ENCODE assay signal across 8 mouse cellular contexts in genomic region chr5:43868711-43869600, GRCm38 (mm10). TPM values are rescaled to one million over a fixed set of nuclear protein-coding genes. Genes with fewer than 3 reads are reported as not detected.
DNase-seq lines count a peak whose midpoint lies in the region; ATAC-seq and TF ChIP-seq lines count a peak whose summit lies in the region.

No protein-coding gene starts in this region.

- peak overlapping the region; percentile 78 for H3K4me2 ChIP-seq in intestine, postnatal 0 days (replicated peaks; ENCODE audit: low read depth)
- peak overlapping the region; percentile 42 for H3K4me2 ChIP-seq in liver, embryonic 14.5 days (ENCODE audit: low read depth)

- H3K4me3 ChIP-seq in heart, adult 2 months: peak overlapping the region; percentile 60
- H3K4me3 ChIP-seq in intestine, postnatal 0 days (ENCODE audit: low read depth, low read length): peak overlapping the region; percentile 43
- peak overlapping the region; percentile 18 to 30 for H3K4me3 ChIP-seq in liver, embryonic 14.5 days (ENCODE audit: insufficient read depth in 1 of 2, low read depth in 2 of 2, low read length in 2 of 2)

- WGBS in heart, adult 2 months: 3% methylated on average over 28 of the region's 28 CpGs
- WGBS in intestine, postnatal 0 days: 8% methylated on average over 28 of the region's 28 CpGs
- WGBS in liver, embryonic 14.5 days (ENCODE audit: insufficient replicate concordance): 3% methylated on average over 28 of the region's 28 CpGs

- H3K27me3 ChIP-seq in heart, adult 2 months (ENCODE audit: control insufficient read depth, insufficient read depth, low read length): no peaks in the 10 kb centered on the region
- H3K27me3 ChIP-seq in intestine, postnatal 0 days (replicated peaks; ENCODE audit: control insufficient read depth, insufficient read depth, low read length): no peaks in the 10 kb centered on the region
- H3K27me3 ChIP-seq in liver, embryonic 14.5 days (ENCODE audit: control insufficient read depth, insufficient read depth, low read length): no peaks in the 10 kb centered on the region

- H3K27ac ChIP-seq in heart, adult 2 months: peak overlapping the region; percentile 92
- peak overlapping the region; percentile 60 for H3K27ac ChIP-seq in intestine, postnatal 0 days (ENCODE audit: low read depth, low read length)
- H3K27ac ChIP-seq in liver, embryonic 14.5 days: no peak overlapping the region

- peak; percentile 70 for TF ChIP-seq POLR2A in heart, adult 2 months (IDR thresholded peaks at IDR 0.05; ENCODE audit: insufficient read depth, low read depth, low read length)

- no peak for TF ChIP-seq CTCF in heart, adult 2 months (IDR thresholded peaks at IDR 0.05)
- TF ChIP-seq CTCF in intestine, postnatal 0 days (IDR thresholded peaks at IDR 0.05; ENCODE audit: low read depth): no peak
- no peak for TF ChIP-seq CTCF in liver, embryonic 14.5 days (IDR thresholded peaks at IDR 0.05; ENCODE audit: low read depth)

- H3K9me3 ChIP-seq in intestine, postnatal 0 days (ENCODE audit: control insufficient read depth): no peaks in the 10 kb centered on the region
- H3K9me3 ChIP-seq in liver, embryonic 14.5 days (ENCODE audit: control insufficient read depth, low read length): no peaks in the 10 kb centered on the region

- DNase-seq in 3T3-L1 (ENCODE audit: low read depth, low spot score) (peak; percentile 66), ZHBTc4 (ENCODE audit: low read depth, low spot score) (peak; percentile 99)
- DNase-seq in embryo, embryonic 10 days (ENCODE audit: low spot score): peak; percentile 61
- DNase-seq in heart, adult 2 months: peak; percentile 67 to 68
- no peak for DNase-seq in liver, embryonic 14.5 days (ENCODE audit: low read depth in 3 of 3, low spot score in 3 of 3)
- peak; percentile 21 for DNase-seq in naive thymus-derived CD4-positive, alpha-beta T cell, adult 2 months (ENCODE audit: low read depth)
- DNase-seq in testis, postnatal 14 days (ENCODE audit: low spot score): peak; percentile 39

- H3K4me1 ChIP-seq in heart, adult 2 months (ENCODE audit: control insufficient read depth, insufficient read depth, low read length): peaks cover 3% of the 10 kb centered on the region
- H3K4me1 ChIP-seq in intestine, postnatal 0 days (replicated peaks; ENCODE audit: control insufficient read depth, insufficient read depth, low read length): peaks cover 6% of the 10 kb centered on the region; the same call in 1 of the 2 replicates
- H3K4me1 ChIP-seq in liver, embryonic 14.5 days (replicated peaks; ENCODE audit: control insufficient read depth in 2 of 2, insufficient read depth in 2 of 2, low read length in 1 of 2): peaks cover 0 to 6% of the 10 kb centered on the region in 2 experiments; a peak in 2 of 4 replicates

- H3K36me3 ChIP-seq in heart, adult 2 months (ENCODE audit: control insufficient read depth, insufficient read depth, low read length): peaks cover 3% of the 10 kb centered on the region
- no peaks in the 10 kb centered on the region for H3K36me3 ChIP-seq in intestine, postnatal 0 days (ENCODE audit: control insufficient read depth, insufficient read depth)
- no peaks in the 10 kb centered on the region for H3K36me3 ChIP-seq in liver, embryonic 14.5 days (replicated peaks; ENCODE audit: control insufficient read depth, insufficient read depth, low read depth)

- 0 out of 2 replicates have a peak, but pooled peaks have one; percentile 49 for TF ChIP-seq EP300 in heart, adult 2 months (IDR thresholded peaks at IDR 0.05; ENCODE audit: insufficient read depth, low read depth, low read length)
- no peak for TF ChIP-seq EP300 in liver, embryonic 14.5 days (IDR thresholded peaks at IDR 0.05; ENCODE audit: low read depth)

- peak overlapping the region; percentile 80 for H3K9ac ChIP-seq in heart, adult 2 months (ENCODE audit: low read depth, low read length)
- H3K9ac ChIP-seq in intestine, postnatal 0 days (ENCODE audit: low read depth, low read length): peak overlapping the region; percentile 58
- H3K9ac ChIP-seq in liver, embryonic 14.5 days (replicated peaks): no peak overlapping the region

- intact Hi-C loops in heart, adult 2 months (cut with DNase I): loop anchor here (2.0 kb wide), 1 partner anchor 14 kb away; no protein-coding TSS in a partner anchor

- ATAC-seq in intestine, postnatal 0 days: peak; percentile 58
- no peak; the same call in 1 of the 2 replicates for ATAC-seq in liver, embryonic 14.5 days (ENCODE audit: insufficient read depth)

- H3K79me2 ChIP-seq in heart, adult 2 months (replicated peaks; ENCODE audit: control insufficient read depth, insufficient read depth, low read length): no peaks in the 10 kb centered on the region

RNA-seq across cellular contexts. Expression of gene Cd38, which starts 0.6 kb away (rescaled TPM):
- 1 to 10 TPM; 7.3 to 7.5 TPM for total RNA-seq in heart, adult 2 months (2021)
- polyA plus RNA-seq in heart, adult 2 months (2012; rRNA removed): 8.6 and 22.0 TPM in 2 replicates
- polyA plus RNA-seq in intestine, postnatal 0 days (2015; fragmentation: Nextera tagmentation; extraction: Ambion mirVana): 9.5 and 10.9 TPM in 2 replicates
- 5.2 TPM in 2 replicates for polyA plus RNA-seq in liver, embryonic 14.5 days (2012; rRNA removed)
- 9.3 and 10.6 TPM in 2 replicates for polyA plus RNA-seq in liver, embryonic 14.5 days (2014; fragmentation: Nextera tagmentation; extraction: Ambion mirVana)

RNA-seq across cellular contexts. Expression of gene Gm7879, which starts 44.0 kb away (rescaled TPM):
- 1 to 10 TPM; 6.4 to 8.6 TPM for total RNA-seq in heart, adult 2 months (2021)
- 0.45 and 0.76 TPM in 2 replicates for polyA plus RNA-seq in heart, adult 2 months (2012; rRNA removed)
- polyA plus RNA-seq in intestine, postnatal 0 days (2015; fragmentation: Nextera tagmentation; extraction: Ambion mirVana): 0.47 and 0.61 TPM in 2 replicates
- polyA plus RNA-seq in liver, embryonic 14.5 days (2012; rRNA removed): 0.46 TPM in 1 of 2 replicates, not detected in the other
- 0.40 and 0.86 TPM in 2 replicates for polyA plus RNA-seq in liver, embryonic 14.5 days (2014; fragmentation: Nextera tagmentation; extraction: Ambion mirVana)

RNA-seq across cellular contexts. Expression of gene Fbxl5, which starts 47.5 kb away (rescaled TPM):
- total RNA-seq in heart, adult 2 months (2021): 10 to 100 TPM; 32.6 to 39.0 TPM
- polyA plus RNA-seq in heart, adult 2 months (2012; rRNA removed): 20.1 and 32.0 TPM in 2 replicates
- 93.6 and 108 TPM in 2 replicates for polyA plus RNA-seq in intestine, postnatal 0 days (2015; fragmentation: Nextera tagmentation; extraction: Ambion mirVana)
- polyA plus RNA-seq in liver, embryonic 14.5 days (2012; rRNA removed): 9.0 and 10.3 TPM in 2 replicates
- polyA plus RNA-seq in liver, embryonic 14.5 days (2014; fragmentation: Nextera tagmentation; extraction: Ambion mirVana): 21.5 and 22.6 TPM in 2 replicates

RNA-seq across cellular contexts. Expression of gene Bst1, which starts 50.3 kb away (rescaled TPM):
- total RNA-seq in heart, adult 2 months (2021): 1 to 10 TPM; 1.6 to 3.3 TPM
- polyA plus RNA-seq in heart, adult 2 months (2012; rRNA removed): 1.3 and 1.7 TPM in 2 replicates
- polyA plus RNA-seq in intestine, postnatal 0 days (2015; fragmentation: Nextera tagmentation; extraction: Ambion mirVana): 142 and 144 TPM in 2 replicates
- polyA plus RNA-seq in liver, embryonic 14.5 days (2012; rRNA removed): 0.18 and 0.19 TPM in 2 replicates
- 0.52 and 0.69 TPM in 2 replicates for polyA plus RNA-seq in liver, embryonic 14.5 days (2014; fragmentation: Nextera tagmentation; extraction: Ambion mirVana)

Comparison
In these comparisons a context has a peak if more than half of its experiments do, and no peak if none do; other contexts are left out.
1. DNase-seq: peak in 3T3-L1 (single experiment), ZHBTc4 (single experiment), embryo, embryonic 10 days (single experiment), heart, adult 2 months (2 of 2), naive thymus-derived CD4-positive, alpha-beta T cell, adult 2 months (single experiment) and testis, postnatal 14 days (single experiment); none in liver, embryonic 14.5 days (0 of 3).
2. Peak in every context shown above with its lines, with median percentiles within 50 percentile points of each other: H3K4me3 ChIP-seq.